Mouse (Mus musculus): ENCODE data around the gene Tmem38b.

DNA sequence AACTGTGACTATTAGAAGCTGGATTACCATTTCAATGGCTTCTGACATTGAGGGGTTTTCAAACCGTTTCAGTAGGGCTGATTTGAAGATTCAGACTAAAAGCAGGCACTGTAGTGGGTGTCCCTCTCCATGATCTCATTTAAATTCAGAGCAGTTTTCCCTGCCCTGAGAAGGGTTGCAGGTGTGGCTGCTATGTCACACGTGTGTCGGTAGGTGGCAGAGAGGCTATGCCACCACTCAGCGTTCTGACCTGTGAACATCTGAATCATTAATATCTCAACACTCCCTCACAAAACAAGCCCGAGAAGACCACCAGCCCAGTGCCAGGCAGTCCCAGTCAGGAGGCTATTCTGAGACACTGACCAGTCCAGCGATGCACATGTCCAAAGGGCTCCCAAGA, 79.7 kb downstream of the Tmem38b start:
- TF ChIP-seq CTCF (IDR thresholded peaks at IDR 0.05; ENCODE audit: low read depth) (peak; percentile 40), EP300 (IDR thresholded peaks at IDR 0.05; ENCODE audit: low read depth) (no peak)
